Mouse (Mus musculus) embryonic facial prominence, embryonic 12.5 days (tissue): Measurements from ENCODE around the gene Gm28374. TPM values are rescaled to one million over a fixed set of nuclear protein-coding genes. Genes with fewer than 3 reads are reported as not detected.
"Not testable (repeated sequence)": the region's sequence is repeated elsewhere in the genome, so short reads cannot be mapped to it uniquely, and the experiment has no call there.

Source experiments
- ATAC-seq: fragments of 200-750 bp; cut with Nextera tagmentation; 2 replicates; pipeline ENCODE4 v1.8.0; 2017; ENCODE audit not compliant: insufficient number of reproducible peaks, insufficient read depth, low FRiP score, low TSS enrichment
- H3K27ac ChIP-seq: fragments of 300-500 bp; sonication (generic); 2 replicates; pipeline ENCODE4 v1.5.1; 2016; ENCODE audit warnings: mild to moderate bottlenecking
- H3K27me3 ChIP-seq: fragments of 300-500 bp; sonication (generic); 2 replicates; pipeline ENCODE4 v1.6.1; 2016; ENCODE audit warnings: mild to moderate bottlenecking, moderate library complexity
- H3K36me3 ChIP-seq: fragments of 300-500 bp; sonication (generic); 2 replicates; pipeline ENCODE4 v1.6.1; 2016; ENCODE audit warnings: mild to moderate bottlenecking
- H3K4me1 ChIP-seq: fragments of 300-500 bp; sonication (generic); 2 replicates; pipeline ENCODE4 v1.6.1; 2016
- H3K4me2 ChIP-seq: fragments of 300-500 bp; sonication (generic); replicated peaks from 2 replicates; pipeline ENCODE4 v1.6.1; 2016; ENCODE audit warnings: mild to moderate bottlenecking, moderate library complexity
- H3K4me3 ChIP-seq: fragments of 300-500 bp; sonication (generic); 2 replicates; pipeline ENCODE4 v1.5.1; 2016; ENCODE audit warnings: mild to moderate bottlenecking
- H3K9ac ChIP-seq: fragments of 300-500 bp; sonication (generic); 2 replicates; pipeline ENCODE4 v1.6.1; 2016; ENCODE audit warnings: mild to moderate bottlenecking, moderate library complexity
- H3K9me3 ChIP-seq: fragments of 300-500 bp; sonication (generic); 2 replicates; pipeline ENCODE4 v1.6.1; 2016; ENCODE audit warnings: mild to moderate bottlenecking, moderate library complexity
- WGBS: fragments of 180-500 bp; shearing (Covaris S2); methylation state at CpG from one replicate; pipeline ENCODE4 v1.1.7; 2016; 5-methylcytosine and 5-hydroxymethylcytosine counted together
- polyA plus RNA-seq: library from polyadenylated mRNA; unstranded; fragments of >200 nt; fragmentation: Nextera tagmentation; extraction: Ambion mirVana; gene quantifications from 2 replicates; pipeline ENCODE4 v1.2.1, GENCODE M21; 2016

Gm28374 gene
- polyA plus RNA-seq, 1 experiment from 2014 or later: 1.2 TPM

DNA sequence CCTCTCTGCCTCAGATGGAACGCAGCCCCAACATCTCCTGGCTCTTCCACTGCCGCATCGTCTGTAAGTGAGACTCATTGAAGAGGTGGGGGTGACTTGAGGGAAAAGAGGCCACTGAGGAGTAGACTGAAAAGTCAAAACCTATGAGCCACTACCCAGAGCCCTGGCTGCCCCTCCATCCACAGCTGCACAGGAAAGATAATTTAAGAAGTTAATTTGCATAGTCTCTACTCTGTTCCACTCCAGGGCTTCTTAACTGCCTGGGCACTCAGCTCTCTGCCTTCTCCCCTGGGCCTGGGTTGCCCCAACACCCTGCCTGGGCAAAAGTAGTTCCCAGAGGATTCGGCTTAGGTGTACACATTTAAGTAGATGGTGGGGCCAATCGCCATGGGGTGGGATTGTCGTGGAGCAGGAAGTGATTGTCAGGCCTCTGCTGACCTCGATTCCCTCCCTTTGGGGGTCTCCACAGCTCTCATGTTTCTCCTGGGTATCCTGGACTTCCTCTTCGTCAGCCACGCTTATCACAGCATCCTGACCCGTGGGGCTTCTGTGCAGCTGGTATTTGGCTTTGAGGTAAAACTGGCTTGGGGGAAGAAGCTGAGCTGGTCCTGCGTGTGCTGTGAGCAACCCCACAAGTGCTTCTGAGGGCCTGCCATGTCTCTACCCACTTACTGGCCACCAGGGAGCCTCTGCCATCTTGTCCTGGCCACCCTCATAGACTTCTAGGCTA lies 33.2 kb downstream of the Gm28374 start:
- no peak overlapping the region for H3K27ac ChIP-seq
- H3K4me3 ChIP-seq: no peak overlapping the region
- no peak overlapping the region for H3K4me2 ChIP-seq
- H3K9ac ChIP-seq: 0 out of 2 replicates have a peak overlapping the region, but pooled peaks have one; percentile 90
- H3K27me3 ChIP-seq: no peaks in the 10 kb centered on the region
- WGBS: 89% methylated on average over 11 of the region's 11 CpGs
- peaks cover 17% of the 10 kb centered on the region for H3K4me1 ChIP-seq
- ATAC-seq: no peak
- peaks cover 56% of the 10 kb centered on the region for H3K36me3 ChIP-seq
- no peaks in the 10 kb centered on the region for H3K9me3 ChIP-seq

DNA sequence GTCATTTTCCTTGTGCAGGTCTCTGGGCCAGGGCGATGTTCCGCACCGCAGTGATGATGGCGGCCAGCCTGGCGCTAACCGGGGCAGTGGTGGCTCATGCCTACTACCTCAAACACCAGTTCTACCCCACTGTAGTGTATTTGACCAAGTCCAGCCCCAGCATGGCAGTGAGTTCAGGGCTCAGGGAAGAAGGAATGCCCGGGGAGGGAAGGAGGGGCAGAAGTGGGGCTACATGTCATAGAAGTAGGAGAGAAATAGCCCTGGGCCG lies 34.2 kb downstream of the Gm28374 start:
- Histone ChIP-seq H3K4me3 (peak overlapping the region; percentile 80), H3K36me3 (peaks cover 46% of the 10 kb centered on the region), H3K4me1 (peaks cover 17% of the 10 kb centered on the region), H3K9me3 (no peaks in the 10 kb centered on the region), H3K27me3 (no peaks in the 10 kb centered on the region), H3K4me2 (peak overlapping the region; percentile 98), H3K27ac (no peak overlapping the region), H3K9ac (peak overlapping the region; percentile 90)
- ATAC-seq: no peak
- 85% methylated on average over 8 of the region's 8 CpGs for WGBS

DNA sequence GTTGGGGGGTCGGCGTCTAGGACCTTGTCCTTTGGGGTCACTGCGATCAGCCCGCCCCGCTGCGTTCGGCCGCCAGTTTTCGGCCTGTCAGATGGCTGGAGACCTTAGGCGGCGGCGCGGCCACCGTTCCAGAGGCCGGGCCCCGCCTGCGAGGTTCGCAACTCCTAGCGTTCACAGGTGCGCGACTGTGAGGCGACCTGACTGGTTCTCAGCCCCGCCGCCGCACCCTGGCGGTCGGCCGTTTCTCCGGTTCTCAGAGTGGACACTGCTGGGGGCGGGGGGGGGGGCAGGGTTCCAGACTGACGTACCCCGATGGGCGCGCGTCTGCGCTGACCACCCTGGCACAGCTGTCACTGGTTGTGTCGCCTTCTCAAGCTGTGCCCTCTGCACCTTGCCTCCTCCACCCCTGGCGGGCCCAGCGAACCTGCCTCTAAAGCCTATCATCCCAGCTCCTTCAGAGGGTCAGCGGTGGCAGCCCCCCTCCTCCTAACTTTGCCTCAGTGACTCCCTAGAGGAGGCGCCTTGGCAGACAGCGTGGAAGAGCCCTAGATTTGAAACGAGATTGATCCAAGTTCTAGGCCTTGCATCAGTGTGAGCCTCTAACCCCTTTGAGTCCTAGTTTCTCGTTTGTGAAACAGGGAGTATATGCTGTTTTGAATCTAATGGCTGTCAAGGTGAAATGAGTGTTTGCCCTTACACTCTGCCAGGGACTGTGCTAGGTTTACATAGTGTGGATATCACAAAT lies 34.7 kb downstream of the Gm28374 start:
- 2% methylated on average over 44 of the region's 44 CpGs for WGBS
- 0 out of 2 replicates have a peak, but pooled peaks have one; percentile 1 for ATAC-seq

DNA sequence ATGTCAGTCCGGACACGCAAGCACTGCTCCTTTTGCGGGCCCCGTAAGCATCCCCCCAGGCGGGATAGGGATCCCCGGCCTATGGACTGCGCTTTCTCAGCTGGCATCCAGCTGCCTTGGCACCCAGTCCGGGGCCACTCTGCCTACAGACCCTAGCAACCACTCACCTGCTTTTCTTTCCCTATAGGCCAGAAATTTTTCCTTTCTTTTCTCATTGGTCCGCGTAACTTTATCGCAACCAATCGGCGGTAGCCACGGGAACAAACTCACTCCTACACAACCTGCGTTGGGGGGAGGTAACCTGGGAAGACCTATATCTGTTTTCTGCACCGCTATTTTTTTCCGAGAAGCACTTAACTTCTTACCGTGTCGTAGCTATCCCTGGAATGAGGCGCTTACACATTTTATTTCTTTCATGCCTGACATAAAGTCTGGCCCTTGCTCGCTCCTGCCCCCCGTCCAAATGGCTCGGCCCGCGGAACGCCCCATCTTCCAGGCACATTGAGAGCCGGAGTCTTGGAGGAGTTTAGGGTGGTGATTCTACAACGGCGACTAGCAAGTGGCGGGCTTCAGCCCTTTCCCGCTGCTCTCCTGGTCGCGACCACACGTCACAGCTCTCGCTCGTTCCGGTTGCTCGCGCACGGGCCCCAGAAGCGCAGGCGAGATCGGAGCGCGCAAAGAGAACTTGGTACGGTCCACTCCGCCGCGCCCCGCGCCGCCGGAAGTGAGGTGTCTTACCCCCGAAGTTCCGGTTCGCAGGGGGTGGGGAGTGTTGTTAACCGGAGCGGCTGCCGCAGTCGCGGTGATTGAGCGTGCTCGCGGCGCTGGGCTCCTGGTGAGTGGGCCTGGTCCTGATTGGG lies 35.5 kb downstream of the Gm28374 start, which contains the start of gene Syvn1:
Syvn1 (plus strand) TSS at position 283 of the 860 bp plus-strand sequence.
- peak within 1 kb of the TSS; percentile 99 for H3K27ac ChIP-seq

More for the DNA sequence above, 34.7 kb downstream of the Gm28374 start:
- peak overlapping the region; percentile 98 for H3K4me2 ChIP-seq
- H3K27ac ChIP-seq: peak overlapping the region; percentile 99
- peak overlapping the region; percentile 80 for H3K4me3 ChIP-seq
- H3K4me1 ChIP-seq: peaks cover 17% of the 10 kb centered on the region
- H3K9ac ChIP-seq: peak overlapping the region; percentile 90
- H3K27me3 ChIP-seq: no peaks in the 10 kb centered on the region
- H3K9me3 ChIP-seq: no peaks in the 10 kb centered on the region
- peaks cover 41% of the 10 kb centered on the region for H3K36me3 ChIP-seq

DNA sequence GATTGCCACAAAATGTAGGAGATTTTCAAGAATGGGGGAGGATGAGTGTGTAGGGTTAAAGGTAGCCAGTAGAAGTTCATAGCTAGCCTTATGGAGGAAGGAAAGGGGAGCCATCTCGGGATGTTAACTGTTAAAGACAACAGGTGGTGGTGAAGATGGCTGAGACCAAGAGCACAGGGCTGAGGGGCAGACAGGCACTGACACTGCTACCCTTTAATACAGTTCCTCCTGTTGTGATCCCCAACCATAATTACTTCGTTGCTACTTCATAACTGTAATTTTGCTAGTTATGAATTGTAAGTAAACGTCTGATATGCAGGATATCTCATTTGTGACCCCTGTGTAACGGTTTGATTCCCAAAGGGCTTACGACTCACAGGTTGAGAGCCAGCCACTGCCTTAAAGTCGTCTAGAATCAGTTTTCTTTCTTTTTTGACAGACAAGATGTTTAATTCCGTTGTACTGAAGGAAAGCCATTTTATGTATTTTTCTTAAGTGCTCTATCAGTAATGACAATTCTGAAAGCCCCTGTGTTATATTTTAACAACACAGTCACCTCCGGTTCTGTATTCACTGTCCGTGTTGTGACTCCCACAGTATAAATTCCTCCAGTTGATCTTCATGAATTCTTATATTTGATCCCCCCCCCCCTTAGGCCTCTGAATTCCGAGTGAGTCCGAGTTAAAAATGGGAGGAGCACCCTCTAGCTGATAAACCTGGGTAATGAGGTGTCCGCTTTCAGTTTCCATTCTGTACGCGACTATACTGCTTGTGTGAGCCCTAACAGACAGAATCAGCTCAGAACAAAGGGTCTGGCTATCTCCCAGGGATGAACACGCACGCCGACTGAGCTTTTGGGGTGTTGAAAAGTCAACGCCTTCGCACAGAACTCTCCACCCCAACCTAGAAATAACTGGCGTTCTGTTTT lies 36.4 kb downstream of the Gm28374 start:
- peak overlapping the region; percentile 99 for H3K27ac ChIP-seq
- H3K36me3 ChIP-seq: peaks cover 24% of the 10 kb centered on the region
- no peaks in the 10 kb centered on the region for H3K27me3 ChIP-seq
- H3K9me3 ChIP-seq: no peaks in the 10 kb centered on the region
- WGBS: 22% methylated on average over 20 of the region's 20 CpGs
- H3K4me3 ChIP-seq: peak overlapping the region; percentile 80
- H3K4me1 ChIP-seq: peaks cover 17% of the 10 kb centered on the region
- H3K9ac ChIP-seq: peak overlapping the region; percentile 90
- peak overlapping the region; percentile 98 for H3K4me2 ChIP-seq
- peak; percentile 31; the same call in 1 of the 2 replicates for ATAC-seq

More for the DNA sequence above, 35.5 kb downstream of the Gm28374 start, which contains the start of gene Syvn1:
- peak; percentile 89 for ATAC-seq
- Histone ChIP-seq H3K9me3 (no peaks in the 10 kb centered on the region), H3K4me1 (peaks cover 17% of the 10 kb centered on the region), H3K4me2 (peak within 1 kb of the TSS; percentile 98), H3K27me3 (no peaks in the 10 kb centered on the region), H3K9ac (peak within 1 kb of the TSS; percentile 90), H3K36me3 (peaks cover 33% of the 10 kb centered on the region), H3K4me3 (peak within 1 kb of the TSS; percentile 80)
- WGBS: under 1% methylated on average over 65 of the region's 65 CpGs

DNA sequence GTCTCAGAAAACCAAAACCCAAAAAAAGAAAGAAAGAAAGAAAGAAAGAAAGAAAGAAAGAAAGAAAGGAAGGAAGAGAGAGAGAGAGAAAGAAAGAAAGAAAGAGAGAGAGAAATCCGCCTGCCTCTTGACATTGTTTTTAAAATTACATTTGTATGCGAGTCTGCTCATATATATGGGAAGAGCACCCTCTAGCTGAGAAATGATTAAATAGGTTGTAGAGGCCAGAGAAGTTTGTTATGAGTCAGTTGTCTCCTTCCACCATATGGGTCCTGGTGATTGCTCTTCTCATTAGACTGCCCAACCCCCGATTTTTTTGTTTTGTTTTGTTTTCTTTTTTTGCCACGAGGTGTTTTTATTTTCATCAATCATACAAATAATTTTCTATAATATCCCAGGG lies 38.0 kb downstream of the Gm28374 start:
- WGBS: 63% methylated on average over 4 of the region's 4 CpGs
- not testable (repeated sequence) for H3K4me2 ChIP-seq, ATAC-seq

DNA sequence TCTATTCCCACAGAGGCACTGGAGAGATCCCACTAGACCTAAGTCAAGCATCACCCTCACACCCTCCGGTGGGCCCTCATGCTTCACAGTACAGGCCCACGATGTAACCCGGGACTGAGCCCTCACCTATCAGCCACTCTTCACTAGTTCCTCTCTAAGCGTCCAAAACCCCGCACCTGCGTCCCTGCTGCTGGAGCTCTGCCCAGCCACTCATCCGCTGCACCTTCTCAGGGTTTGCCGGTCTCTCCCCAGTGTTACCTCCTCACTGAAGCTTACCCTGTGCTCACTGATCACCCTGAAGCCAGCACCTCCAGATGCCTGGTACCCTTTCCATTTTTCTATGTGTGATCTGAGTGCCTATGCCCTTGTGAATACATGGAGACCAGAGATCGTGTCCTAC lies 39.8 kb downstream of the Gm28374 start:
- no peaks in the 10 kb centered on the region for H3K27me3 ChIP-seq
- H3K9ac ChIP-seq: no peak overlapping the region
- no peak overlapping the region for H3K4me2 ChIP-seq
- H3K4me1 ChIP-seq: 0 out of 2 replicates have a peak, but pooled peaks cover 4% of the 10 kb centered on the region
- H3K36me3 ChIP-seq: no peaks in the 10 kb centered on the region
- no peak overlapping the region for H3K27ac ChIP-seq
- no peak overlapping the region for H3K4me3 ChIP-seq
- H3K9me3 ChIP-seq: no peaks in the 10 kb centered on the region
- 83% methylated on average over 9 of the region's 9 CpGs for WGBS
- ATAC-seq: no peak

More for the DNA sequence above, 38.0 kb downstream of the Gm28374 start:
- peaks cover 17% of the 10 kb centered on the region for H3K4me1 ChIP-seq
- H3K9me3 ChIP-seq, H3K27ac ChIP-seq, H3K4me3 ChIP-seq, H3K9ac ChIP-seq, H3K36me3 ChIP-seq, H3K27me3 ChIP-seq: not testable (repeated sequence)

DNA sequence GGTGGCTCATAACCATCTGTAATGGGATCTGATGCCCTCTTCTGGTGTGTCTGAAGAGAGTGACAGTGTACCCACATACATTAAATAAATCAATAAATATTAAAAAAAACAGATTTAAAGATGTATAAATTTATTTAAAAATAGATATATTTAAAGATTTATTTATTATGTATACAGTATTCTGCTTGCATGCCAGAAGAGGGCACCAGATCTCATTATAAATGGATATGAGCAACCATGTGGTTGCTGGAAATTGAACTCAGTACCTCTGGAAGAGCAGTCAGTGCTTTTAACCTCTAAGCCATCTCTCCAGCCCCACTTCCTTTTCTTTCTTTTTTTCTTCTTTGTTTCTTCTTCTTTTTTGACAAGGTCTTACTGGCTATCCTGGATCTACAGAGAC lies 42.1 kb downstream of the Gm28374 start:
- Histone ChIP-seq H3K4me2 (no peak overlapping the region), H3K27me3 (no peaks in the 10 kb centered on the region), H3K36me3 (no peaks in the 10 kb centered on the region), H3K27ac (no peak overlapping the region), H3K4me3 (no peak overlapping the region), H3K9me3 (no peaks in the 10 kb centered on the region), H3K4me1 (no peaks in the 10 kb centered on the region; the same call in 1 of the 2 replicates), H3K9ac (no peak overlapping the region)
- no peak for ATAC-seq

DNA sequence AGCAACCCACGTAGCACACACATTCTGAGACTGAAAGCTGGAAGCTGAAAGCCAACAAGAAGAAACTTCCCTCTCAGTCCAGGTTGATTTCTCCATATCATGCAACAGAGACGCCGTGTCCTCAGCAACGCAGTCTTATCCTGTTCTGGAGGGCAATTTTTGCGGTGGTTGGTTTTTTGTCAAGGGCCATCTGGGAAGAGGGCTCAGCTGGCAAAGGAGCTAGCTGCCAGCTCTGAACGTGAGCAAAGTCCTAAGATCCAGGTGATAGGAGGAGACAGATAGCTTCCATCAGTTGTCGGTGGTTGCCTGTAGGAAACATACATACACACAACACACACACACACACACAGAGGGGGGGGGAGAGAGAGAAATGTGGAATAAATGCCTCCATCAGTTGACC lies 43.7 kb downstream of the Gm28374 start:
- no peak overlapping the region for H3K9ac ChIP-seq
- H3K9me3 ChIP-seq: no peaks in the 10 kb centered on the region
- no peaks in the 10 kb centered on the region for H3K36me3 ChIP-seq
- H3K4me3 ChIP-seq: no peak overlapping the region
- no peaks in the 10 kb centered on the region; the same call in 1 of the 2 replicates for H3K4me1 ChIP-seq
- no peak for ATAC-seq
- H3K4me2 ChIP-seq: no peak overlapping the region
- 84% methylated on average over 7 of the region's 7 CpGs for WGBS
- H3K27ac ChIP-seq: no peak overlapping the region
- no peaks in the 10 kb centered on the region for H3K27me3 ChIP-seq

DNA sequence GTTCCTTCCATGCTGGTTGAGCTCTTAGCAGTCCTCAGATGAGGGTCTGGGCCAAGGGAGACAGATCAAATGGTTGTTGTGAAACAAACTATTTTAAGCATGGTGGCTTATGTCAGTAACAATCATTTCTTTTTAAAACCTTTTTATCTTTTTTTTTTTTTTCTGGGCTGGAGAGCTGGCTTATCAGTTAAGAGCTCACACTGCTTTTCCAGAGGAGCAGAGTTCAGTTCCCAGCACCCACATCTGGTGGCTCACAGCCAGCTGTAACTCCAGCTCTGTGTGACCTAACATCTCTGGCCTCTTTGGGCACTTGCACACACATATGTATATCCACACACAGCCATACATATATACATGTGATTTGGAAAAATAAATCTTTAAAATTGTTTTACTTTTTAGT lies 44.4 kb downstream of the Gm28374 start:
- Histone ChIP-seq H3K4me2 (no peak overlapping the region), H3K27me3 (no peaks in the 10 kb centered on the region), H3K9ac (no peak overlapping the region), H3K9me3 (no peaks in the 10 kb centered on the region), H3K27ac (no peak overlapping the region), H3K36me3 (no peaks in the 10 kb centered on the region), H3K4me1 (no peaks in the 10 kb centered on the region; the same call in 1 of the 2 replicates), H3K4me3 (no peak overlapping the region)
- no peak for ATAC-seq
